Mouse (Mus musculus) thymus, postnatal 4 days (tissue): ENCODE data around the gene Taf4.

Experiments
- DNase-seq: peaks from one replicate; pipeline ENCODE4 v3.0.0; 2021

Gene Taf4

DNA sequence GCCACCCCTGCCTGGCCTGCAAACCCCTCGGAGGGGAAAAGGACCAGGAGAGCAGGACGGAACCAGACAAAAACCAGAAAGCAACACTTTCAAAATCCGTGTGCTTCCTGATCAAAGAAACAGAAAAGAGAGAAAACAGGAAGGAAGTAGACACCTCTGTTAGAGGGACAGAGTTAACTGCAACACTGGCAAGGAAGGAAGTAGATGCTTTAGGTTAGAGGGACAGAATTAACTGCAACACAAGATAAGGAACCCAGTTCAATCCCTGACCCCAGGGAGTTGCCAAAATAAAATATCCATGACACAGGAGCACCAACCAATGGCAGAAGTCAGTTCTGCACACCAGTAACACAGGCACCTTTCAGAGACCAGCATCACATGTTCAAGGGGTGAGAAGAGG is 42.3 kb downstream of the Taf4 start:
- no peak for DNase-seq

DNA sequence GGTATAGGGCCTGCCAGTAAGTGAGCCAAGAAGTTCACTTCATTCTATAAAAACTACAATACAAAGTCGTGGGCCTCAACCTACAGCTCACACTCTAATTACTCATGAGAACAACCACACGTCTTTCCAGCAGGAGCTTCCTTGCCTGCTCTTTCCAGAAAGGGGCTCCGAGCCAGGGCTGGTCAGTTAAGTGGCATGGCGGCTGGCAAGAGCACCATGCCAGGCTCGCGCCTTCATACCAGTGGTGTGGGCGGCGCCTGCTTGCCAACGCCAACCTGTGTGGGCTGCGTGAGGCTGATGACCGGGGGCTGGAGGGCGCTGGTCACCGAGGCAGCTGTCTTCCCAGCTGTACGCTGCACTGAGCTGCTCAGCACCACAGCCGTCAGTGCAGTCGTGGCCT is 44.7 kb downstream of the Taf4 start:
- DNase-seq = no peak

DNA sequence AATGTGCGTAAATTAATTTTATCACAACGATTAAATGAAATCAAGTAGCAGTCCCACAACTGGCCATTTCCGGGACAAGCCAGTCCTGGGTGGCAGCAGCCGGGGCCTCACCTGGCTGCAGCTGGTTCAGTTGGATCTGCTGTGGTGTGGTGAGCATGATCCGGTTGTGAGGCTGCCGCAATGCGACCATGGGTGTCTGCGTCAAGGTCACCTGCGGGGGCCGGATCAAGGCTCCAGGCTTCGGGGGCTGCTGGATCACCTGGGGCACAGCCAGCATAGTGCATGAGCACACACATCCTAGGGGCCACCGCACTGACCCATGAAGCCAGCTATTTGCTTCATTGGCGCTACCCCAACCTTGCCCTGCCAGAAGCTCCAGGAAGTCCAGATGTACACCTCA is 47.3 kb downstream of the Taf4 start:
- DNase-seq = no peak

DNA sequence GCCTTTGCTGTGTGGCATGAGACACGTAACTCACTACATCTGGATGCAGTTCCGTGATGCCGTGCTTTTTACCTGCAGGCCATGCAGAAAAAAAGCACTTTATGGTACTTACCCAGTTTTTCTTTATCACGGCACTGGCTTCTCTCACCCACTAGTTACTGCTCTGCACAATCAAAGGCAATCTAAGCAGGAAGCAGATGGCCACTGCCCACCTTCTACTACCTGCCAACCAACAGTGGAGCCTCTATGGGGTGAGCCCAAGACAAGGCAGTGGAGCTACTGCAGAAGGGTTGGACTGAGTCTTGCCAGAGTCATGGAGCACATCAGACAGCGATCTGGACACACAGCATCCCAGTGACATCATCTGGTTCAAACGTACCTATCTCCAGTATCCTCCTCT is 52.4 kb downstream of the Taf4 start:
- DNase-seq = no peak

DNA sequence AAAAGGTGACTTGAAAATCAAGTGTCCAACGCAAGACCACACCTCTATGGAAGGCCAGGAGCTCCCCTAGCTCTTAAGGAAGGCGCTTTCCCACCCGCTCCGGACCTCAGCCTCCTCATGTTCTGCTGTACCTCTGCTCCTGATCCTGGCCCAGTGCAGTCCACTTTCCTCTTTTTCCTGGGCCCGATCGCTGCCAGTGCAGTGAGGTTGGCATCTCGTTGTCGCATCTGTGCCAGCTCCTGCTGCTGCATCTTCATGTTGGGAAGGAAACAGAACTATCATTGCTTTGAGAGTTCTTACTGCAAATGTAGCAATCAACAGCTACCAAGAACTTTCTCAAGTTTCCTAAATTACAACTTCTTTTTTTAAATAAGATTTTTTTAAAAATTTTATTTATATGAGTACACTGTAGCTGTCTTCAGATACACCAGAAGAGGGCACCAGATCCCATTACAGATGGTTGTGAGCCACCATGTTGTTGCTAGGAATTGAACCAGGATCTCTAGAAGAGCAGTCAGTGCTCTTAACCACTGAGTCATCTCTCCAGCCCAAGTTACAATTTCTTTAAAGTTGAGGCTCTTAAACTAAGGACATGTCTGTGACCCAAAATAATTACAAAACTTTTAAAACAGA is 55.3 kb downstream of the Taf4 start:
- DNase-seq = no peak

DNA sequence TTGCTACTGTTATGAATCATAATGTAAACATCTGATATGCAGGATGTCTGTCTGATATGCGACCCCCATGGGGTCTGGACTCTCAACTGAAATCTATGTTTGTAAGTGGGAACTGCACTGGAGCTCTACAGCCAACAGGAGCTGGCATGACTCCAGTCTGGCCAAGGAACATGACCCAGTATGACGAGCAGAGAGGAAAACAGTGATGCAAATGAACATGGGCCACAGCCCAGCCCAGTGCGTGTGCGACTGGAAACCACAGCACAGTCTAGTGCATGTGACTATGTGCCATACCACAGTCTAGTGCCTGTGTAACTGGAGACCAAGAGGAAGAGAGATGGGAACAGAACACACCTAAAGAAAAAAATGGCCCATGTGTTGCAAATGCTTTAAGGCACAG is 56.4 kb downstream of the Taf4 start:
- no peak for DNase-seq

DNA sequence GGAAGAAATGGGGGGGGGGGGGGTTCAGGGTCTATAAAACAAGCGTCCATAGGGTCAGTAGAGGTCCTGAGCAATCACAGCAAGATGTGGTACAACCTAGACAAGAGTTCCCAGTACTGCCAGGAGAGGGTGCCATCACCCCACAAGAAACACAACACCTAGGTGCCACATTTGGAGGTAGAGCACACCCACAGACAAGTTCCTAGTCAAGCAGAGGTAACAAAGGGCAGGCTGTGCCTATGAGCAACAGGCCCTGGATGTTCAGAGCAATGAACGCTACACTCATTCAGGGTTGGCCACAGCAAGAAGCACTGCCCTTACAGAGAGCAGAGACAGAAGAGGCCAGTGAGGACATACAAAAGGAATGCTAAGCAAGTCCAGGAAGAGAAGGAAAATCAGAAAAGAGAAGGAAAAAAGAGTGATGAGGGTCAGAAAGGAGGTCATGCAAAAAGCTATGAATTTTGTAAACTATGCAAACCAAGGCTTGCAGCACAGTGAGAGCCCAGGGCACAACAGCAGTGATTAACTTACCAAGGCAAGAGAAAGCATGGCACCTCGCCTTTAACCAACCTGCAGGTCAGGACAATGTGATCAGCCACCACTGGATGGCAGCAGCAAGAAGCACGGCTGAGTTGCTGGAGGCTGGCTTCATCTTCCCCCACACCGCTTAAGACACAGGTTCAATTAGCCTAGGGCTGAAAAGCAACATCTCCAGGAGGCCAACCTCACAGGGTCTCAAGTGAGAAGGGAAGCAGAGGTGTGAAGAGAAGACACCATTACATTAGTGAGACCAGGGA is 59.4 kb downstream of the Taf4 start:
- DNase-seq = peak; percentile 89

DNA sequence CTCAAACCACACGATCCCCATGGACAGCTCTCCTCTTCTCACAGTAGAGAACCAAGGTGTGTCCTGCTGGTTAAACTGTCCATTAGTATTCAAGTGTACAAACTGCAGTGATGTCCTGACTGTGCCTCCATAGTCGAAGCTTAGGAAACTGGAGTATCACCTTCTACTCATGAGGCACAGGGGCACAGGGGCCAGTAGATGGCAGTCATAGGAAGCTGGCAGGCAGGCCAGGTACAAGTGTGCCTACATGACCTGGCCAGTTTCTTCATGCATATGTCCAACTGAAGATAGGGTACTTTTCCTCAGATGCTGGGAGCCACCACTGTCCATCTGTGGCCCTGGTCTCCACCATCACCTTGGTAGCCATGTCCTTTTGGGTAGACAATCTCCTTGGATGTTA is 62.2 kb downstream of the Taf4 start:
- DNase-seq = no peak

DNA sequence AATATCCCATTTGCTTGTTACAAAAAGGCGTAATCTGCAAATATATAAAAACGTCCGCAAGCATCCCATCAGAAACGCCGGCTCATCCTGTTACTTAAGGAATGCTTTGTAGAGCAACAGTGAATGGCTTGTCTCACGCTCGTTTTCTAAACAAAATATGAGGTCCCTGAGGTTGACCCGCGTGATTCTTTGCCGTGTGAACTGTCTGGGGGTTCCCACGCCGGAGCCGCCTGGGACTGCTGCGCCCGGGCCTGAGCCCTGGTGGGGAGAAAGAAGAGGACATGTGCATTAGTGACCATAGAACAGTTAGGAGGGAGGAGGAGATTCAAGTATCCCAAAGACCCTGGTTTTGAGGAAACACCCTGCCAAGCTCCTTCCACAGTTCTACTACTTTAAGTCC is 63.1 kb downstream of the Taf4 start:
- no peak for DNase-seq

DNA sequence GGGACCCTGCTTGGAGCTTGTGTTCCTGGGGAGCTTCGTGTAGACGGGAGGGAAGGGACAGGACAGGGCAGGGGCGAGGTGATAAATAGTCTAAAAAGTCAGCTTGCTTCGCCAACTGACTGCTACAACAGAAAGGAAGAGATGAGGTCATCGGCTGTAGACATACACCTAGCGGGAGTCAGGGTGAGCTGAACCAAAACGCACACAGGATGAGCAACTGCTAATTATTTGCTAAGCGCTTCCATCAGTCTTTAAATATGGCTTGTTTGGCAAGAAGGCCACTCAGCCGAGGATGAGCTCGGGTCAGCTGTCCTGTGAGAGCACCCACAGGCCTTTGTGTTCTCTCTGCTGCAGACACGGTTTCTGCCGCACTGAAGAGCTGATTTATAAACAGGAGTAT is 63.5 kb downstream of the Taf4 start:
- DNase-seq = no peak

DNA sequence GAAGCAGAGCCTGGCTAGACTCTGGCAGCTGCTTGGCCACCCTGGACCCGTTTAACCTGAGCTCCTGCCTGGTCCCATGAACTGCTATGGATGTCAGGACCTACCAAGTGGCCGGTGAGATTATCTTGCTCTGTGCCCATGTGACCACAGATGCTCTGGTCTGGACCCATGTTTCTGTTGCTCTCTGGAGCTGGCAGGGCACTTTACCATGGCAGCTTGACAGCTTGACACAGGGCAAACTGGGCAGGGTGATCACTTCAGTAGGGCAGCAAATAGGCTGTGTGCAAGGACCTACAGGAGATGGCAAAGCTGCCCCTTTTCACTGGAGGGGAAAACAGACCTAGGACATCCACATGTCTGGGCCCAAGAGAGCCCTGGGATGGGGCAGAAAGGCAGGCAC is 79.5 kb downstream of the Taf4 start:
- DNase-seq = no peak

DNA sequence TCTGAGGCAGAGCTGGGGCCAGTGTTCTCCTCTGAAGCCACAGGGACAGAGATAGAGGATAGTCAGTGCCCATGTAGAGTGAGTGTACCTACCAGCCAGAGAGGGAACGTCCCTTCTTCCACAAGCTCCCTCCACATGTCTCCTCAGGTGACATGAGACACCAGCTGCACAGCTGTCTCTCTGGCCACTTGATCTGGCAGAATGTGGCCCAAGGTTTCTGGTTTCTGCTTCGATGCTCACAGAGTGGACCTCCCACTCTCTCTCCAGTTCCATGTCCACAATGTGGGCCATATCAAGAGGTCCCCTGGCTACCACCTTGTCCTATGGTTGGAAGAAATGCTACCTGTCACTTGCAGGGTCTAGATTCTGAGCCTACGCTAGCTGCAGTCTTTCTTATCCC is 85.4 kb downstream of the Taf4 start:
- no peak for DNase-seq

DNA sequence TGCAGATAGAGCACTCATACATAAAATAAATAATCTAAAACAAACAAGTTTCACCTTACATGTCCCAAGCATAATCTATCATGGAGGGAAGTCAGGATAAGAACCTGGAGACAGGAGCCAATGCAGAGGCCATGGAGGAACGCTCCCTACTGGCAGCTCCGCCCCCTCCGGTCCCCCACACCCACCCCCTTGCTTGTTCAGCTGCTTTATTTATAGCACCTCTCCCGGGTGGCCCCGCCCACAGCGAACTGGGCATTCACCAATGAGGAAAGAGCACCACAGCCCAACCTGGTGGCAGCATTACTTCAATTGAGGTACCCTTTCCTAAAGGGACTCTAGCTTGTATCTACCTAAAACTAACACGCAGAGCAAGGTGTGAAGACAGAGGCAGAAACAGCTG is 91.9 kb downstream of the Taf4 start:
- DNase-seq = peak; percentile 49

DNA sequence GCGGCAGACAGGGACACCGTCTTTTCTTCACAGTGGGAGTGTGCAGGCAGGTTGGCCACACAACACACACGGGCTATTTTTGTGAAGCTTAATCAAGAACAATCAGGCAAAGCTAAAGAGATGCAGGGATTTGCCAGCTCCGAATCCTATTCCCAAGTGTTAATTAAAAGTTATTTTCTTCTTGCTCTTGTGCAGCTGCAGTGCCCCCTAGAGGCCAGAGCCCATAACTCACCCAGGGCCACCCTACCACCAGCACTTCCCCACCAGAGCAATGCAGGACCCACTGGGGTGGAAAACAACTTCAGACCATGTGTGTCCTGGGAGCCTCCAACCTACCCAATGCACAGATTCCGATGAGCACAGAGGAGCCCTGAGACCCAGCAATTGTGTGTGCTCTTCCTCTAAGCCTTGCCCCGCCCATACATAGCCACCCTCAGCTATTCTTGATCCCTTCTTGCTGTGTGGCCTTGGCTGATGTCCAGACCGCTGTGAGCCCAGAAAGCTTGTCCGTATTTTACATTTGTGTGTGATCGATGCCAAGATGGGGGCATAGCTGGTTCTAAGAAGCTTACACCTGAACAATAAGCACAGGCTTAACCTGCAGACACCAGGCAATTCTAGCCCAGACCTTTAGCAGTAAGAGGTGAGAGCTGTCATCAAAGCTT is 98.8 kb downstream of the Taf4 start:
- peak; percentile 78 for DNase-seq

DNA sequence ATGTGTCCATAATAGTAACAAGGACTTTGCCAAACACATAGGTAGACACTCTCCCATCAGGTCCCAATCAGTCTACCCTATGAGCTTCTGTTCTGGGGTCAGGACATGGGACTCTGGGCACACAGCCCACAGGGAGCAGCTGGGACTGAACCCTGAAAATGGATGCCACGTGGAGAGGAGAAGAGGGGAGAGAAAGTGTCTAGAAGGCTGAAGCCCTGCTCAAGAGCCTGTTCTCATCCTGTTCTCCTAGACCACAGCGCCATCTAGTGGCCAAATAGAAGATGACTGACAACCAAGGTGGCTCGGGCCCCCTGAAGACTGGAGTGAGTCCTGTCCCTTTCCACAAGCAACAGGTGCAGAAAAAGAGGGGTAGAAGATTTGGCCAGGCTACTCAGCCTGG is 101.3 kb downstream of the Taf4 start:
- DNase-seq = peak; percentile 76

DNA sequence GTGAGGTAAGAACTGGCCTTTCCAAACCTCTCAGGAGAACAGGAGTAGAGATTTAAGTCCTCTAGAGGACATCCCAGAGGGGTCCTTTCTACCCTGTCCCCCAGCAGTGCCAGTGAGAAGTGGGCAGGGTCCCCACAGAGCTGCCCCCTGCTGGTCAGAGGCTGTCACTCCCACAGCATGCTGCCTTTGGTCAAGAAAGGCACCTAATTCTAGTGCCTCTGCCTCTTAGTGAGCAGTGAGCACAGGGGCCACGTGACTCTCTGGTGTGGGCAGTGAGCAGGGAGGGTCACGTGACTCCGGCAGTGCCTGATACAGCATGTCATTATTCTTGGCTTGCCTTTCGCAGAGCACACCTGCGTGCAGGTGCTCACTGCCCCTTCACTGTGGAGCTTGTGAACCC is 103.1 kb downstream of the Taf4 start:
- DNase-seq = peak; percentile 62

DNA sequence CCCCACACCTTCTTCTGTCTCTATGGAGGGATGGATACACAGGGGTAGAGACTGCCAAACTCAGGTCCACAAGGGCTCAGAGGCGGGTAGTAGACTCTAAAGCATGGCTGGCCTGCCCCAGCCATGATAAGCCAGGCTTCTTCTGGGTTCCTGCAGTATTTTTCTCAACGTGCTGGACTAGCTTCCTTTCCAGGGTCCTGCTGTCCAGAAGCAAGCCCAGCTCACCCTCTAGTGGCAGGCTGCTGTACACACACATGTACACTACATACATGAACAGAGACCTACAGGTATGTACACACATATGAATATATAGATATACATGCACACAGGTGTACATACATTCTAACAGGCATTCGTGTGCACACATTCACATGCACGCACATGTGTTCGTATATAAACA is 103.7 kb downstream of the Taf4 start:
- peak; percentile 28 for DNase-seq

DNA sequence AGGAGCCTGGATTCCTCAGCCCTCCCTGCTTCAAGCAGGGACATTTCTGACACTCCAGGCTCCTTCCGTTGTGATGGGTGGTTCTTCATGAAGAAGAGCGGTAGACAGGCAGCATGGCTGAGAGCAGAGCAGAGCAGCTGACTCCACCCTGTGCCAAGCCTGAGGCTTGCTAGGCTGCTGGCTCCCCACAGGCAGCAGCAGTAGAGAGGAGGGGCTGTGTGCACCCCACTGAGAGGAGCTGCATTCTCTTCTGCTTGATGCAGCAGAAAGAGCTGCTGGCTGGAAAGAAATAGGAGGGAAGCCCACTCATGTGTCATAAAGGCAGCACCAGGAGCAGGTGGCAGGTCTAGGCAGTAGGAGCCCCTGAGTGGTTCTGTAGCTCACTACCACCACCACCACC is 106.6 kb downstream of the Taf4 start:
- no peak for DNase-seq

DNA sequence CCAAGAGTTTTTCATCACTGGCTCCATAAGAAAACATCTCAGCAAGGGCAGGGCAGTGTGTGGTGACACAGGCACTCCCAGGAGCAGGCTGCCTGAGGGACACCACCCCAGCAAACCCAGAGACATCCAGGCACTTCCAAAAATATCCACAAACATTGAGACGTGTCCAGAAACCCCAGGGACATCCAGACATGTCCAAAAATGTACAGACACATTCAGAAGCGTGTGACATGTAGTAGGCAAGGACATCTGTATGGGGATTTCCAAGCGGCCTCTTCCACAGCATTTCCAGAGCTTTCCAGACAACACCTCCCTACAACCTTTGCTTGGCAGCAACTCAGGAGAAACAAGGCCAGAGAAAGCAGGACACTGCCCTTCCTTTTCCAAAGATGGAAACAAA is 108.8 kb downstream of the Taf4 start:
- no peak for DNase-seq

DNA sequence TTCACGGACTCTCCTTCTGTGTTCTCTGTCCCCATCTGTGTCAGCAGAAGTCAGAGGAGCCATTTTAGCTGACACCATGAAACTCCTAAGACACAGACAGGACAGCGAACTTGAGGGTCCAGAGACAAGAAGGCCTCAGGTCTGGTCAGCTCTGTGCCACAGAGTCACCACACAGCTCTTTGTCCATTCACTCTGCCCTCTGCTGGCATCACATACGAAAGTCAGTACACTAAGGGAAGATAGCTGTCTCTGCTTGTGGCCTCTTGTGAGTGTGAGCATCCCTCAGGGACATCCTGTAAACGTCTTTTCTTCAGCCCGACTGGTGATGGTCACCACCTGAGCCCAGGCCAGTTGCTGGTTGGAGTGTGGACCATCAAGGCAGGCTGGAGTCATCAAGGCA is 111.3 kb downstream of the Taf4 start:
- no peak for DNase-seq

DNA sequence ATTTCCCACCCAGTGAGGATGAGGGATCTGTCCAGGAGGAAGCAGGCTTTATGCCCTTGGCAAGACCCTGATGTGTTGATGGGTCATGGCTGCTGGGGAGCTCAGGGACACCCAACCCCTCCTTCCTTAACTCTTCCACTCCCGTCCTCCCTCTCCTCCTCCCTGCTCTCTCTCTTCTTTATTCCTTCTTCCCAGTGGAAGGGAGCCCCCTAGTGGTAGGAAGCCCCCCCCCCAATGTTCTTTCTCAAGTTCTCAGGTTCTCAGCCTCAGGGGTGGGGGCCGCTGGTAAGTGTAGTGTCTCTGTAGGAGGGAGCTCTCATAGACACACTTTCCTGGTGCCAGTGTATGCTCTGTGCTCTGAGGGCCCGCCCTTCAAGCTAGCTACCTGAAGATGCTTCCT is 113.2 kb downstream of the Taf4 start:
- DNase-seq = peak; percentile 25

DNA sequence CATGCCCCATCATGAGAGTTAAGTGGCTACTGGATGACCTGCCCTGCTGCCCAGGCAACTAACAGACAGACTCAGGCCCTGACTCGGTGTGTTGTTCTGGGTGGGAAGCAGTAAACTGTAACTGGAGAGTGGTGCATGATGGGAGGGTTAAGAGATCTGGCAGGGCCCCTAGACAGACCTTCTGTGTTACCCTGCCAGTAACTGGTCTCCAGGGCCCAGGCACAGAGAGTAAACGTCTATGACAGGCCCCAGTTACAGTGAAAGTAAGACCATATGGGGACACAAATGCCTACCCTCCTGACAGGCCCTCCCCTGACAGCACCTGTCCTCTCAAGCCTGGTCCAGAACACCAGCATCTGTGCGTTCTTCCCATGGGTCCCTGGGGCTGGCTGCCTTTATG is 113.8 kb downstream of the Taf4 start:
- DNase-seq = no peak
